Comparison of ENCODE assay signal across 43 mouse cellular contexts in the genomic region with DNA sequence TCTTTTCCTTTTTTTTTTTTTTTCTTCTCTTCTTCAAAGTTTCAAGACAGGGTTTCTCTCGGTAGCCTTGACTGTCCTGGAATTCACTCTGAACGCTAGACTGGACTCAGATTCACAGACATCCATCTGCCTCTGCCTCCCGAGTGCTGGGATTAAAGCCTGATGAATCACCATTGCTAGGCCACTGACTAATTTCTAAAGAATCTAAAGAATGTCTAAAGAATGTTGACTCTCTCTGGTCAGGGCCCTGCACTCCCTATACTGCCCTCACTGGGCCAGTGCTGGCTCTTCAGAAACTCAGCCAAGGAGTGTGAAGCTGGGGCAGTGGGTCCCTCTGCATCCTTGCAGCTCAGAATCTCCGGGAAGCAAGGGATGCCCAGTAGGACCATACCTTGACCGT. TPM values are rescaled to one million over a fixed set of nuclear protein-coding genes. Genes with fewer than 3 reads are reported as not detected.
DNase-seq lines count a peak whose midpoint lies in the region; ATAC-seq and TF ChIP-seq lines count a peak whose summit lies in the region.
"Had no signal": no experiment of that assay in that cellular context is flagged by ENCODE, and none has a peak within 500 bp of the region (broad histone marks: within the 10 kb centered on the region; RNA-seq: fewer than 3 reads in every experiment).

No protein-coding gene starts in this region.

- no peaks in the 10 kb centered on the region for H3K9me3 ChIP-seq in CH12.LX (replicated peaks; ENCODE audit: low read length)
- no peaks in the 10 kb centered on the region for H3K9me3 ChIP-seq in stomach, postnatal 0 days (ENCODE audit: control insufficient read depth, low read length)
- no peaks in the 10 kb centered on the region for H3K9me3 ChIP-seq in liver, embryonic 12.5 days (replicated peaks)
- H3K9me3 ChIP-seq: embryonic facial prominence, embryonic 12.5 days; G1E; heart, embryonic 13.5 days; hindbrain, embryonic 10.5 days; hindbrain, embryonic 15.5 days; kidney, embryonic 15.5 days; limb, embryonic 13.5 days had no signal

- TF ChIP-seq CTCF in CH12.LX (conservative IDR thresholded peaks at IDR 0.05 in 1 of 2, IDR thresholded peaks at IDR 0.05 in 1 of 2; ENCODE audit: low read depth in 2 of 2, low read length in 2 of 2) = no peak
- 0 out of 2 replicates have a peak, but pooled peaks have one; percentile 4 for TF ChIP-seq CTCF in stomach, postnatal 0 days (IDR thresholded peaks at IDR 0.05; ENCODE audit: low read depth)

- no peaks in the 10 kb centered on the region for H3K79me2 ChIP-seq in CH12.LX (replicated peaks; ENCODE audit: control insufficient read depth, extremely low read depth, insufficient read depth, poor library complexity, severe bottlenecking)

- peak; percentile 55 for DNase-seq in 3T3-L1 (ENCODE audit: low read depth, low spot score)
- no peak for DNase-seq in CH12.LX (ENCODE audit: extremely low read depth)
- DNase-seq in NIH3T3 (ENCODE audit: low read depth) = peak; percentile 16
- no peak for DNase-seq in stomach, postnatal 0 days (ENCODE audit: low spot score)
- DNase-seq: adrenal gland, adult 2 months; adrenal gland, postnatal 36 days; cerebellum, adult 8-10 months; cerebellum, postnatal 25 days; embryo, embryonic 11 days; heart, postnatal 14 days; kidney, adult 11 months; kidney, postnatal 36 days; liver, postnatal 0 days; lung, postnatal 4 days; right cerebral cortex, adult 18-20 months; right cerebral cortex, postnatal 4 days; thymus, postnatal 4 days had no signal

- peaks cover 14 to 23% of the 10 kb centered on the region in 2 experiments for H3K36me3 ChIP-seq in CH12.LX (replicated peaks in 1 of 2; ENCODE audit: control insufficient read depth in 1 of 2, insufficient read depth in 1 of 2, low read length in 1 of 2)
- no peaks in the 10 kb centered on the region for H3K36me3 ChIP-seq in stomach, postnatal 0 days (ENCODE audit: control insufficient read depth, insufficient read depth, low read length)
- H3K36me3 ChIP-seq in liver, embryonic 12.5 days = no peaks in the 10 kb centered on the region
- H3K36me3 ChIP-seq: embryonic facial prominence, embryonic 12.5 days; G1E; heart, embryonic 13.5 days; hindbrain, embryonic 10.5 days; hindbrain, embryonic 15.5 days; kidney, embryonic 15.5 days; limb, embryonic 13.5 days had no signal

- TF ChIP-seq POLR2A in CH12.LX (IDR thresholded peaks at IDR 0.05; ENCODE audit: low read depth, low read length) = no peak

- H3K4me2 ChIP-seq in CH12.LX (ENCODE audit: insufficient read depth, low read depth, poor library complexity, severe bottlenecking) = no peak overlapping the region
- H3K4me2 ChIP-seq in stomach, postnatal 0 days (replicated peaks; ENCODE audit: low read depth) = no peak overlapping the region
- H3K4me2 ChIP-seq in liver, embryonic 12.5 days = no peak overlapping the region
- H3K4me2 ChIP-seq: embryonic facial prominence, embryonic 12.5 days; heart, embryonic 13.5 days; hindbrain, embryonic 15.5 days; kidney, embryonic 15.5 days; limb, embryonic 13.5 days; liver, embryonic 11.5 days had no signal

- dilution Hi-C loops in CH12.LX (cut with MboI; ENCODE audit: extremely low pct_ligation_motif_present, extremely low pct_unique_long_range_greater_than_20kb, low sequenced_read_pairs) = no loop called here

- H3K9ac ChIP-seq in CH12.LX (ENCODE audit: insufficient read depth, low read depth) = no peak overlapping the region
- no peak overlapping the region for H3K9ac ChIP-seq in stomach, postnatal 0 days (ENCODE audit: low read length)
- H3K9ac ChIP-seq in liver, embryonic 12.5 days = no peak overlapping the region
- H3K9ac ChIP-seq: embryonic facial prominence, embryonic 12.5 days; heart, embryonic 13.5 days; hindbrain, embryonic 15.5 days; kidney, embryonic 15.5 days; limb, embryonic 13.5 days; liver, postnatal 0 days had no signal

- ATAC-seq in stomach, postnatal 0 days (ENCODE audit: low FRiP score, low TSS enrichment) = no peak
- no peak for ATAC-seq in liver, embryonic 12.5 days
- ATAC-seq in erythroblast, adult 5-6 weeks (replicated peaks; ENCODE audit: low FRiP score, poor library complexity, severe bottlenecking) = no peak
- ATAC-seq in erythroid progenitor cell, adult 5-6 weeks (replicated peaks; ENCODE audit: low FRiP score, poor library complexity, severe bottlenecking) = no peak
- ATAC-seq: activated CD4-positive, CD25-positive, alpha-beta regulatory T cell, adult 4 months; forebrain, embryonic 16.5 days; inflammation-experienced regulatory T-cells, adult 6 months; liver, postnatal 0 days; lung, postnatal 0 days; midbrain, embryonic 16.5 days had no signal

- in situ Hi-C loops in CH12.LX (cut with MboI; ENCODE audit: low pct_ligation_motif_present, low pct_unique_long_range_greater_than_20kb, low sequenced_read_pairs) = no loop called here

- H3K27ac ChIP-seq in CH12.LX (ENCODE audit: insufficient read depth, low read depth) = no peak overlapping the region
- H3K27ac ChIP-seq in stomach, postnatal 0 days (replicated peaks) = no peak overlapping the region
- no peak overlapping the region for H3K27ac ChIP-seq in liver, embryonic 12.5 days
- H3K27ac ChIP-seq: embryonic facial prominence, embryonic 12.5 days; heart, embryonic 13.5 days; hindbrain, embryonic 10.5 days; hindbrain, embryonic 15.5 days; kidney, embryonic 15.5 days; limb, embryonic 13.5 days had no signal

- no peaks in the 10 kb centered on the region for H3K27me3 ChIP-seq in CH12.LX (replicated peaks)
- no peaks in the 10 kb centered on the region for H3K27me3 ChIP-seq in stomach, postnatal 0 days (ENCODE audit: control insufficient read depth, insufficient read depth, low read length)
- peaks cover 19% of the 10 kb centered on the region for H3K27me3 ChIP-seq in liver, embryonic 12.5 days (replicated peaks)
- H3K27me3 ChIP-seq: embryonic facial prominence, embryonic 12.5 days; hindbrain, embryonic 15.5 days; kidney, embryonic 15.5 days; limb, embryonic 13.5 days had no signal

- H3K4me3 ChIP-seq in CH12.LX (replicated peaks in 1 of 3; ENCODE audit: low read depth in 2 of 3, low read length in 2 of 3, poor library complexity in 1 of 3) = no peak overlapping the region
- no peak overlapping the region for H3K4me3 ChIP-seq in stomach, postnatal 0 days (ENCODE audit: low read depth, low read length)
- no peak overlapping the region for H3K4me3 ChIP-seq in liver, embryonic 12.5 days
- H3K4me3 ChIP-seq: embryonic facial prominence, embryonic 12.5 days; heart, embryonic 13.5 days; hindbrain, embryonic 10.5 days; hindbrain, embryonic 15.5 days; kidney, embryonic 15.5 days; limb, embryonic 13.5 days had no signal

- no peak for TF ChIP-seq RAD21 in CH12.LX (IDR thresholded peaks at IDR 0.05; ENCODE audit: low read depth, low read length)

- TF ChIP-seq EP300 in CH12.LX (IDR thresholded peaks at IDR 0.05; ENCODE audit: low read length) = no peak
- no peak for TF ChIP-seq EP300 in stomach, postnatal 0 days (optimal IDR thresholded peaks at IDR 0.05)

- WGBS in stomach, postnatal 0 days = 49% methylated on average over 5 of the region's 5 CpGs
- 53% methylated on average over 5 of the region's 5 CpGs for WGBS in liver, embryonic 12.5 days (ENCODE audit: insufficient replicate concordance)

- H3K4me1 ChIP-seq in CH12.LX (ENCODE audit: control insufficient read depth in 1 of 2, insufficient read depth in 2 of 2) = peaks cover 39 to 84% of the 10 kb centered on the region in 2 experiments
- no peaks in the 10 kb centered on the region; the same call in 1 of the 2 replicates for H3K4me1 ChIP-seq in stomach, postnatal 0 days (replicated peaks; ENCODE audit: control insufficient read depth, insufficient read depth)
- H3K4me1 ChIP-seq in liver, embryonic 12.5 days = peaks cover 19% of the 10 kb centered on the region

TF ChIP-seq in CH12.LX, 34 proteins besides CTCF, POLR2A, EP300 and RAD21 (continues in another document):
- TF ChIP-seq JUND (conservative IDR thresholded peaks at IDR 0.05; ENCODE audit: low read depth, low read length) (no peak), JUN (IDR thresholded peaks at IDR 0.05; ENCODE audit: insufficient read depth, low read depth, low read length) (no peak), SIN3A (IDR thresholded peaks at IDR 0.05; ENCODE audit: low read length) (no peak)

RNA-seq across cellular contexts. Expression of gene 6430531B16Rik, which starts 3.1 kb away (rescaled TPM):
- 0.13 and 0.38 TPM in 2 replicates for total RNA-seq in CH12.LX (2012; rRNA removed)
- not detected in 2 replicates for total RNA-seq in CH12.LX (2014; rRNA removed)
- 0.21 and 0.33 TPM in 2 replicates for polyA plus RNA-seq in CH12.LX (2012; ENCODE audit: insufficient read length, low read depth)
- 0.11 and 0.17 TPM in 2 replicates for polyA plus RNA-seq in stomach, postnatal 0 days (2015; fragmentation: Nextera tagmentation; extraction: Ambion mirVana)
- polyA plus RNA-seq in liver, embryonic 12.5 days (2016; fragmentation: Nextera tagmentation; extraction: Ambion mirVana) = not detected in 2 replicates
- total RNA-seq in erythroblast, adult 5-6 weeks (2015; ENCODE audit: low replicate concordance) = not detected in 2 replicates
- 2.0 TPM in 1 of 2 replicates, not detected in the other for total RNA-seq in erythroblast, adult 5-6 weeks (2017; ENCODE audit: low replicate concordance)
- total RNA-seq in erythroid progenitor cell, adult 5-6 weeks (2015; ENCODE audit: low replicate concordance) = not detected in 2 replicates
- not detected in 2 replicates for total RNA-seq in erythroid progenitor cell, adult 5-6 weeks (2017; ENCODE audit: low replicate concordance)
- total RNA-seq: adrenal gland, adult 2 months; adrenal gland, postnatal 36 days; gastrocnemius, adult 8-10 months; heart, adult 8-10 months; heart, postnatal 14 days had no signal
- polyA plus RNA-seq: G1E; liver, embryonic 11.5 days; liver, postnatal 0 days; neural tube, embryonic 11.5 days had no signal

RNA-seq across cellular contexts. Expression of gene Adam8, which starts 16.9 kb away (rescaled TPM):
- total RNA-seq in CH12.LX (2012; rRNA removed) (61.4 and 63.7 TPM in 2 replicates), CH12.LX (2014; rRNA removed) (46.5 and 51.0 TPM in 2 replicates)
- 43.7 and 46.3 TPM in 2 replicates for polyA plus RNA-seq in CH12.LX (2012; ENCODE audit: insufficient read length, low read depth)
- polyA plus RNA-seq in stomach, postnatal 0 days (2015; fragmentation: Nextera tagmentation; extraction: Ambion mirVana) = 0.85 and 1.1 TPM in 2 replicates
- polyA plus RNA-seq in liver, embryonic 12.5 days (2016; fragmentation: Nextera tagmentation; extraction: Ambion mirVana) = 0.61 and 0.83 TPM in 2 replicates
- 6.9 and 8.3 TPM in 2 replicates for total RNA-seq in erythroblast, adult 5-6 weeks (2015; ENCODE audit: low replicate concordance)
- total RNA-seq in erythroblast, adult 5-6 weeks (2017; ENCODE audit: low replicate concordance) = 7.3 and 7.8 TPM in 2 replicates
- total RNA-seq in erythroid progenitor cell, adult 5-6 weeks (2015; ENCODE audit: low replicate concordance) = 9.2 and 9.4 TPM in 2 replicates
- total RNA-seq in erythroid progenitor cell, adult 5-6 weeks (2017; ENCODE audit: low replicate concordance) = 3.3 and 5.2 TPM in 2 replicates

RNA-seq across cellular contexts. Expression of gene Utf1, which starts 31.9 kb away (rescaled TPM):
- total RNA-seq in CH12.LX (2012; rRNA removed) (not detected in 2 replicates), CH12.LX (2014; rRNA removed) (not detected in 2 replicates)
- polyA plus RNA-seq in CH12.LX (2012; ENCODE audit: insufficient read length, low read depth) = not detected in 2 replicates
- polyA plus RNA-seq in stomach, postnatal 0 days (2015; fragmentation: Nextera tagmentation; extraction: Ambion mirVana) = 0.13 TPM in 1 of 2 replicates, not detected in the other
- not detected in 2 replicates for polyA plus RNA-seq in liver, embryonic 12.5 days (2016; fragmentation: Nextera tagmentation; extraction: Ambion mirVana)
- total RNA-seq in erythroblast, adult 5-6 weeks (2015; ENCODE audit: low replicate concordance) = not detected in 2 replicates
- not detected in 2 replicates for total RNA-seq in erythroblast, adult 5-6 weeks (2017; ENCODE audit: low replicate concordance)
- total RNA-seq in erythroid progenitor cell, adult 5-6 weeks (2015; ENCODE audit: low replicate concordance) = not detected in 2 replicates
- not detected in 2 replicates for total RNA-seq in erythroid progenitor cell, adult 5-6 weeks (2017; ENCODE audit: low replicate concordance)
- total RNA-seq: adrenal gland, adult 2 months; adrenal gland, postnatal 36 days; G1E; gastrocnemius, adult 8-10 months; heart, adult 8-10 months; heart, postnatal 14 days; layer of hippocampus, adult 8-10 months; layer of hippocampus, postnatal 25 days; left cerebral cortex, adult 8-10 months; left cerebral cortex, postnatal 36 days; neutrophil, adult 5-6 weeks had no signal
- polyA plus RNA-seq: forebrain, embryonic 11.5 days; forebrain, embryonic 16.5 days; G1E; gonadal fat pad, adult 2 months; heart, embryonic 13.5 days; hindbrain, embryonic 10.5 days; hindbrain, embryonic 15.5 days; kidney, embryonic 15.5 days; liver, embryonic 11.5 days; liver, postnatal 0 days; lung, postnatal 0 days; midbrain, embryonic 16.5 days; neural tube, embryonic 11.5 days had no signal

Comparison
In these comparisons a context has a peak if more than half of its experiments do, and no peak if none do; other contexts are left out.
1. DNase-seq: peak in 3T3-L1 (single experiment) and NIH3T3 (single experiment); none in CH12.LX (single experiment) and stomach, postnatal 0 days (single experiment).
2. RNA of gene Adam8, which starts 16.9 kb away (total RNA-seq): 46.5 to 63.7 TPM in CH12.LX; 3.3 to 9.4 TPM in erythroid progenitor cell, adult 5-6 weeks and 6.9 to 8.3 TPM in erythroblast, adult 5-6 weeks; every median in the first group is over 4 times any median in the second.